ENCODE assay signal across 8 mouse cellular contexts in the genomic region with DNA sequence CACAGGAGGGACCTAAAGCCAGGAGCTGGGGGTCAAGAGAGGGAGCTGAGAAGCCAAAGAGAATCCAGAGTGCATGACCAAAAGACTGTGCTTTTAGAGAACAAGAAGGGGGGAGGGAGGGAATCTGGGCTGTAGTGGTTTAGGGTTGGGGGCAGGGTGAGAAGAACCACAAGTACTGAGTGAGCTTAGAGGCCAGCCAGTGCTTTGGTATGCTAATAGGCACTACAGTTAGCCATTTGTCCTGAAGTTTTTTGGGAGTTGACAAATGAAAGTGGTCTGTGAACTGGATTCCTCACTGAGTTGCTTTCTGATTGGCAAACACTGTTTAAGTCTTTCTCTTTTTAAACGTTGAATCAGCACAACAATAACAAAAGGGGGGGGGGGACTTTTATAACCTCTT.
A peak's percentile ranks its signal among the peaks of the same experiment; 100 is the strongest.
DNase-seq lines count a peak whose midpoint lies in the region; ATAC-seq and TF ChIP-seq lines count a peak whose summit lies in the region.
"Had no signal": no experiment of that assay in that cellular context is flagged by ENCODE, and none has a peak within 500 bp of the region (broad histone marks: within the 10 kb centered on the region; RNA-seq: fewer than 3 reads in every experiment).

No protein-coding gene starts in this region.

- CTCF ChIA-PET in Patski (lab: Charles Lee): interaction anchor here (1.0 to 2.4 kb wide), 9 partner anchors 9 to 66 kb away, joined by 3 to 16 read pairs (median 4); no protein-coding TSS in a partner anchor

- POLR2A ChIA-PET in Patski (lab: Charles Lee): interaction anchor here (1.1 kb wide), 1 partner anchor 25 kb away, joined by 3 read pairs; no protein-coding TSS in a partner anchor

- intact Hi-C loops in heart, postnatal 25 days (cut with DNase I): no loop called here

- H3K27me3 ChIP-seq in Patski: no peaks in the 10 kb centered on the region
- H3K27me3 ChIP-seq: heart, embryonic 15.5 days had no signal

- TF ChIP-seq CTCF in Patski (IDR thresholded peaks at IDR 0.05): no peak

- DNase-seq in 416B (ENCODE audit: low read depth): peak; percentile 45
- no peak for DNase-seq in Patski (ENCODE audit: low read depth, low spot score)
- DNase-seq in lung, postnatal 36 days: peak; percentile 66
- no peak for DNase-seq in heart, postnatal 25 days (ENCODE audit: low spot score)
- no peak for DNase-seq in cerebellum, adult 18-20 months
- DNase-seq in yolk sac, embryonic 10.5 days (ENCODE audit: low spot score): no peak

- ATAC-seq in Patski: peak; percentile 55
- peak; percentile 78 to 90 for ATAC-seq in hematopoietic stem cell, adult 5-6 weeks (replicated peaks in 1 of 2; ENCODE audit: insufficient read depth in 1 of 2, low FRiP score in 2 of 2, low TSS enrichment in 1 of 2, low read depth in 1 of 2, poor library complexity in 2 of 2, severe bottlenecking in 2 of 2)

- in situ Hi-C loops in Patski (cut with MboI; ENCODE audit: low pct_unique_long_range_greater_than_20kb): no loop called here

Comparison
In these comparisons a context has a peak if more than half of its experiments do, and no peak if none do; other contexts are left out.
1. DNase-seq: peak in 416B (single experiment) and lung, postnatal 36 days (single experiment); none in Patski (single experiment), heart, postnatal 25 days (single experiment), cerebellum, adult 18-20 months (0 of 2) and yolk sac, embryonic 10.5 days (single experiment).